ENCODE assay signal across 8 mouse cellular contexts in the genomic region with DNA sequence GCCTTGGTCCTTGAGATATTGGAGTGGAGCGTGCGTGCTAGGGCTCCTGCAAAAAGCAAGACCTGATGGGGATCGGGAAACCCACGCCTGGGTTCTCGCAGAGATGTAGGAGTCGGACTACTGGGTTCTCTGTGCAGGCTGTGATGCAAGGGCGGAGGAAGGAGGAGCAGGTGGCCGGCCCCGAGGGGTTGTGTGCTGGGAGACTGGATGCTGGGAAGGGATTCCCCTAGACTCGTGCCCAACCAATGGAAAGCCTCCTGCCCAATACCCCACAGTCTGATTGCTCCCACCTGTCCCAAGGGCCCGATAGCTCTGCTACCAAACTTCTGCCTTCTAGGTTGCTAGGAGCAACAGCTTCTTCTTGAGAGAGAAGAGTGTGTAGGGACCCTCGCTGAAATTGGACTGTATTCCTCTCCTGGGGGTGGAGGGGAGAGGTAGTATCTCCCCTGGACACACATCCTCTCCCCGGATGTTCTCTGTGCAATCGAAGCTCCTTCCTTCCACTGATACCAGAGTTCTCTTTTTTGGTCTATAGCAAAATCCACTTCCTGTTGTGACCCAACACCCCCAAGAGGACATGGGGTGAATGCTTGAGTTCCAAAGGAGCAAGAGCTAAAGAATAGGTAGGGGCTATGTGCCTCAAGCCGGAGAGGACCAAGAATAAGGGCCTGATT. TPM values are rescaled to one million over a fixed set of nuclear protein-coding genes. Genes with fewer than 3 reads are reported as not detected.
DNase-seq lines count a peak whose midpoint lies in the region; ATAC-seq and TF ChIP-seq lines count a peak whose summit lies in the region.

No protein-coding gene starts in this region.

- H3K9me3 ChIP-seq in forebrain, postnatal 0 days (ENCODE audit: low read length): no peaks in the 10 kb centered on the region
- H3K9me3 ChIP-seq in midbrain, embryonic 12.5 days: no peaks in the 10 kb centered on the region

- H3K27ac ChIP-seq in forebrain, postnatal 0 days (ENCODE audit: low read depth, low read length): peak overlapping the region; percentile 94
- peak overlapping the region; percentile 90 for H3K27ac ChIP-seq in midbrain, embryonic 12.5 days (replicated peaks)

- peak; percentile 49 for DNase-seq in right cerebral cortex, adult 18-20 months
- DNase-seq in right cerebral cortex, postnatal 25 days: no peak
- peak; percentile 74 for DNase-seq in brain, adult 2 months (ENCODE audit: low read depth, low spot score)
- DNase-seq in forebrain, postnatal 0 days: no peak
- DNase-seq in layer of hippocampus, postnatal 14 days (ENCODE audit: low spot score in 2 of 2): peak; percentile 61 to 71
- no peak for DNase-seq in adrenal gland, adult (ENCODE audit: inconsistent age in 2 of 2, low spot score in 1 of 2)
- DNase-seq in yolk sac, embryonic 10.5 days (ENCODE audit: low spot score): no peak

- H3K4me3 ChIP-seq in forebrain, postnatal 0 days (ENCODE audit: low read depth, low read length): peak overlapping the region; percentile 81
- peak overlapping the region; percentile 78 for H3K4me3 ChIP-seq in midbrain, embryonic 12.5 days

- peaks cover 9% of the 10 kb centered on the region for H3K4me1 ChIP-seq in forebrain, postnatal 0 days (ENCODE audit: insufficient read depth)
- peaks cover 31% of the 10 kb centered on the region for H3K4me1 ChIP-seq in midbrain, embryonic 12.5 days

- H3K27me3 ChIP-seq in forebrain, postnatal 0 days (ENCODE audit: insufficient read depth, low read length): no peaks in the 10 kb centered on the region
- H3K27me3 ChIP-seq in midbrain, embryonic 12.5 days: no peaks in the 10 kb centered on the region

- 4% methylated on average over 15 of the region's 15 CpGs for WGBS in forebrain, postnatal 0 days
- WGBS in midbrain, embryonic 12.5 days: 8% methylated on average over 15 of the region's 15 CpGs

- ATAC-seq in forebrain, postnatal 0 days: peak; percentile 7
- peak; percentile 44 for ATAC-seq in midbrain, embryonic 12.5 days (ENCODE audit: low FRiP score, low read depth)

- H3K9ac ChIP-seq in forebrain, postnatal 0 days: peak overlapping the region; percentile 93
- H3K9ac ChIP-seq in midbrain, embryonic 12.5 days (replicated peaks): peak overlapping the region; percentile 78

- peaks cover 21% of the 10 kb centered on the region for H3K36me3 ChIP-seq in forebrain, postnatal 0 days (ENCODE audit: insufficient read depth)
- H3K36me3 ChIP-seq in midbrain, embryonic 12.5 days: peaks cover 21% of the 10 kb centered on the region

- TF ChIP-seq CTCF in forebrain, postnatal 0 days (IDR thresholded peaks at IDR 0.05; ENCODE audit: low read depth): 0 out of 2 replicates have a peak, but pooled peaks have one; percentile 5

- H3K4me2 ChIP-seq in forebrain, postnatal 0 days (ENCODE audit: low read depth): peak overlapping the region; percentile 80
- peak overlapping the region; percentile 71 for H3K4me2 ChIP-seq in midbrain, embryonic 12.5 days (replicated peaks)

RNA-seq across cellular contexts. Expression of a gene that starts 0.6 kb away (rescaled TPM):
- total RNA-seq in forebrain, postnatal 0 days (2014; rRNA removed): 71.9 and 74.4 TPM in 2 replicates
- 39.6 and 44.9 TPM in 2 replicates for polyA plus RNA-seq in forebrain, postnatal 0 days (2015; fragmentation: Nextera tagmentation; extraction: Ambion mirVana)
- 10 to 100 TPM; 94.0 to 95.9 TPM for total RNA-seq in layer of hippocampus, postnatal 14 days (2021)
- 37.0 and 41.1 TPM in 2 replicates for polyA plus RNA-seq in midbrain, embryonic 12.5 days (2016; fragmentation: Nextera tagmentation; extraction: Ambion mirVana)

RNA-seq across cellular contexts. Expression of a gene that starts 18.7 kb away (rescaled TPM):
- total RNA-seq in forebrain, postnatal 0 days (2014; rRNA removed): 21.2 and 41.3 TPM in 2 replicates
- 35.3 and 35.6 TPM in 2 replicates for polyA plus RNA-seq in forebrain, postnatal 0 days (2015; fragmentation: Nextera tagmentation; extraction: Ambion mirVana)
- 10 to 100 TPM; 12.9 to 17.9 TPM for total RNA-seq in layer of hippocampus, postnatal 14 days (2021)
- 37.6 and 39.2 TPM in 2 replicates for polyA plus RNA-seq in midbrain, embryonic 12.5 days (2016; fragmentation: Nextera tagmentation; extraction: Ambion mirVana)

RNA-seq across cellular contexts. Expression of a gene that starts 23.2 kb away (rescaled TPM):
- 24.5 and 30.7 TPM in 2 replicates for total RNA-seq in forebrain, postnatal 0 days (2014; rRNA removed)
- 21.0 and 31.3 TPM in 2 replicates for polyA plus RNA-seq in forebrain, postnatal 0 days (2015; fragmentation: Nextera tagmentation; extraction: Ambion mirVana)
- 10 to 100 TPM; 38.5 to 39.6 TPM for total RNA-seq in layer of hippocampus, postnatal 14 days (2021)
- 40.0 and 40.3 TPM in 2 replicates for polyA plus RNA-seq in midbrain, embryonic 12.5 days (2016; fragmentation: Nextera tagmentation; extraction: Ambion mirVana)

RNA-seq across cellular contexts. Expression of a gene that starts 26.2 kb away (rescaled TPM):
- total RNA-seq in forebrain, postnatal 0 days (2014; rRNA removed): 0.54 and 1.1 TPM in 2 replicates
- 0.24 and 0.84 TPM in 2 replicates for polyA plus RNA-seq in forebrain, postnatal 0 days (2015; fragmentation: Nextera tagmentation; extraction: Ambion mirVana)
- total RNA-seq in layer of hippocampus, postnatal 14 days (2021): 1 to 10 TPM in 1 of 2 experiments, under 1 TPM in 1; 0.62 to 1.2 TPM
- 0.21 and 0.33 TPM in 2 replicates for polyA plus RNA-seq in midbrain, embryonic 12.5 days (2016; fragmentation: Nextera tagmentation; extraction: Ambion mirVana)

RNA-seq across cellular contexts. Expression of a gene that starts 26.8 kb away (rescaled TPM):
- 2.2 and 2.3 TPM in 2 replicates for total RNA-seq in forebrain, postnatal 0 days (2014; rRNA removed)
- polyA plus RNA-seq in forebrain, postnatal 0 days (2015; fragmentation: Nextera tagmentation; extraction: Ambion mirVana): 2.0 and 2.4 TPM in 2 replicates
- under 1 TPM; 0.62 to 0.78 TPM for total RNA-seq in layer of hippocampus, postnatal 14 days (2021)
- 1.6 and 1.7 TPM in 2 replicates for polyA plus RNA-seq in midbrain, embryonic 12.5 days (2016; fragmentation: Nextera tagmentation; extraction: Ambion mirVana)

Comparison
In these comparisons a context has a peak if more than half of its experiments do, and no peak if none do; other contexts are left out.
1. DNase-seq: peak in right cerebral cortex, adult 18-20 months (single experiment), brain, adult 2 months (single experiment) and layer of hippocampus, postnatal 14 days (2 of 2); none in right cerebral cortex, postnatal 25 days (single experiment), forebrain, postnatal 0 days (single experiment), adrenal gland, adult (0 of 2) and yolk sac, embryonic 10.5 days (single experiment).